Mouse (Mus musculus): ENCODE data around the gene Hcar1. TPM values are rescaled to one million over a fixed set of nuclear protein-coding genes. Genes with fewer than 3 reads are reported as not detected.

The Hcar1 gene
- polyA plus RNA-seq (2012; rRNA removed) = 5.4 and 6.8 TPM in 2 replicates

DNA sequence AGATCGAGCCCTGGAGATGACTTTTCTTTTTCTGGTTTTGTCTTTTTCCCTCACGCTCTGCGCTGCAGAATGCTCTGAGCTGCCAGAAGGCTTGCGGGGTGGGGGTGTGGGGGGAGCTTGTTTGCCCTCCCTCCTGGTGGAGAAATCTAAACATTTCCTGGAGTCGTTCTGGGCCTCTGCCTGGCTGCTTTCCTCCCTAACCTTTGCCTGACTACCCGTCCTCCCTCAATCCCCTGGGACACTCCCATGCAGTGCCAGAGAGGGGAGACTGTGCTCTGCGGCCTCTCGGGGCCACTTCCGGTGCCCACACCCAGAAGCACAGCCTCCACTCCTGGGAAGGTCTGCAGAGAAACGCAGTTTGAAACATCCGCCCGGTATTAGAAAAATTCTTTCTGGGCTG is at the start of gene Hcar1:
Gene Hcar1, minus strand, starts transcription at position 93 of the 400 bp plus-strand sequence.

DNA sequence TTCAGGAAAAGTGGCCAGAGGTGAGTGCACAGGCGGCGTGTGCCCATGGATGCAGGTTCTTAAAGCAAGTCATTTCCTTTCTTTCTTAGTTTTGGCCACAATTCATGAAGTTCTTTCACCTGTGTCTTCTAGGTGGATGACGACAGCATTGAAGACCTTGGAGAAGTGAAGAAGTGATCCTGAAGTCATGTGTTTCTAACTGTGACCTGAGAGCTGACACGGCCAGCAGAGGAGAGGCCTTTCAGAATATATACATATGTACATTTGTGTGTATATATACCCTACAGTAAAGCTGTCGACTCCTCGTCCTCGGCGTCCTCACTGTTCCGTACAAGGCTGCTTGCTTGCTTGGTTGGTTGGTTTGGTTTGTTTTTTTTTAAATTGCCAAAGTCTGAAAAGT is 47.3 kb upstream of the Hcar1 start, which contains the start of gene Gm43518:
Gene Gm43518, plus strand, starts transcription at position 301 of the 400 bp plus-strand sequence.

DNA sequence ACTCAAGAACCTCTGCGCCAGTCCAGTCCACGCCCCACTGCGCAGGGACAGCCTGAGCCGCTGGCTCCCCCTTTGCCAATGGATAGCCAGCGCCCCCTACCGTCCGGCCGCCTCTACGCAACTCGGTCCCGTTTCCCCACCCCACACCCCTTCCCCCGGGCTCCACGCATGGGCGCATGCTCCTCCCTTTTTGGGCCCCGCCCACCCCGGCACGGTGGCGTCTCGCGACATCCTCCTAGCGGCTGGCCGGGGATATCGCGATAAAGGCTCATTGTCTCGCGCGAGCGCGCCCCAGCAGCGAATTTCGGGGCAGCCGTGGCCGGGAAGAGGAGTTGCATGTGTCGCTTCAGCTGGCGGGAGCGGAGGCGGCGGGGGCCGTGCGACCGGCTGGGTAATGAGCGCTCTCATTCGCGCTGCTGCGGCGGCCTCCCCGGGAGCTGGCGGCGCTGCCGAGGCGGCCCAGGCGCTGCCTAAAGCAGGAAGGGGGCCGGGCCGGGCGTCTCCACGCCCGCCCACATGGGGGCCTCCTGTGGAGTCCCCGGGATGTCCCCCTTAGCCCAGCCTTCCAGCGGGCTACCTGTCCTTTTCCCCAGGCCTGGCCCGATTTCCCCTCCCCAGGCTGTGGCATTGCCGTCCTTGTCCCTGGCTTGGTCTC is 27.3 kb upstream of the Hcar1 start, which contains the start of gene Denr:
Gene Denr, plus strand, starts transcription at position 200 of the 655 bp plus-strand sequence.

DNA sequence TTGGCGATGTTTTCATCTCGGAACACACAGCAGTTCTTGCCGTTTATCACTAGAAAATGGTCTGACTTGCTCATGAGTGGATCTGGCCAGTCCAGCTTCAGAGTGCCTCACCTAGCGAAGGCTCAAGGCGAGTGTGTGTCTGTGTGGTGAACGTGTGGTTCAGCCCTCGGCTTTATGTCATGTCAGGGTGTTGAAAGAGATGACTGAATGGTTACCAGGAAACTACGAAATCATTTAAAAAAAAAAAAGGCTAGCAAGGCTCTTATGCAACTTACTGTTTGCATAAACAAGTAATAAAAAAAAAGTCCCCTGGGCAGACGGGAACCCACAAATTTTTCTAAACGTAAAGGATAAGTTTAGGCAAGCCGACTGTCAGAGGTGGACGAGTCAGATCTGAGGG is 14.5 kb downstream of the Hcar1 start, which contains the start of gene Hcar2:
Gene Hcar2, minus strand, starts transcription at position 135 of the 400 bp plus-strand sequence.

Other genes with a start within 250 kb of the Hcar1 start
- 16.8 and 19.5 TPM in 2 replicates for gene Clip1, start 195.4 kb downstream of the Hcar1 start, polyA plus RNA-seq (2012; rRNA removed)
- 27.0 and 32.5 TPM in 2 replicates for gene Zcchc8, start 158.9 kb downstream of the Hcar1 start, polyA plus RNA-seq (2012; rRNA removed)
- 9.5 and 18.1 TPM in 2 replicates for gene Rsrc2, start 130.6 kb downstream of the Hcar1 start, polyA plus RNA-seq (2012; rRNA removed)
- gene Kntc1, start 130.3 kb downstream of the Hcar1 start, polyA plus RNA-seq (2012; rRNA removed) = 2.5 and 3.3 TPM in 2 replicates
- gene Hcar2, start 14.5 kb downstream of the Hcar1 start, polyA plus RNA-seq (2012; rRNA removed) = 2.1 and 2.2 TPM in 2 replicates
- 6.8 and 13.4 TPM in 2 replicates for gene Denr, start 27.2 kb upstream of the Hcar1 start, polyA plus RNA-seq (2012; rRNA removed)
- gene Gm43518, start 47.4 kb upstream of the Hcar1 start, polyA plus RNA-seq (2012; rRNA removed) = 0.89 and 0.93 TPM in 2 replicates
- 3.3 and 4.8 TPM in 2 replicates for gene Ccdc62, start 50.7 kb upstream of the Hcar1 start, polyA plus RNA-seq (2012; rRNA removed)
- 25.7 and 39.0 TPM in 2 replicates for gene Hip1r, start 93.6 kb upstream of the Hcar1 start, polyA plus RNA-seq (2012; rRNA removed)
- gene Vps37b, start 152.2 kb upstream of the Hcar1 start, polyA plus RNA-seq (2012; rRNA removed) = 56.3 and 57.5 TPM in 2 replicates
- gene Abcb9, start 215.8 kb upstream of the Hcar1 start, polyA plus RNA-seq (2012; rRNA removed) = 5.8 and 5.9 TPM in 2 replicates
- gene Ogfod2, start 232.3 kb upstream of the Hcar1 start, polyA plus RNA-seq (2012; rRNA removed) = 92.5 and 103 TPM in 2 replicates
- gene Arl6ip4, start 236.1 kb upstream of the Hcar1 start, polyA plus RNA-seq (2012; rRNA removed) = 34.2 and 35.1 TPM in 2 replicates